Mouse (Mus musculus) adipocyte (in vitro differentiated cells): ENCODE results near the gene R3hdm2.

ENCODE experiments used
- DNase-seq: peaks from one replicate; pipeline ENCODE4 v3.0.0-alpha.2; 2016; ENCODE audit warnings: low spot score

R3hdm2 gene

GRCm38 (mm10) chr10:127546505-127546904 is 166.4 kb downstream of the R3hdm2 start:
- DNase-seq: no peak

DNA sequence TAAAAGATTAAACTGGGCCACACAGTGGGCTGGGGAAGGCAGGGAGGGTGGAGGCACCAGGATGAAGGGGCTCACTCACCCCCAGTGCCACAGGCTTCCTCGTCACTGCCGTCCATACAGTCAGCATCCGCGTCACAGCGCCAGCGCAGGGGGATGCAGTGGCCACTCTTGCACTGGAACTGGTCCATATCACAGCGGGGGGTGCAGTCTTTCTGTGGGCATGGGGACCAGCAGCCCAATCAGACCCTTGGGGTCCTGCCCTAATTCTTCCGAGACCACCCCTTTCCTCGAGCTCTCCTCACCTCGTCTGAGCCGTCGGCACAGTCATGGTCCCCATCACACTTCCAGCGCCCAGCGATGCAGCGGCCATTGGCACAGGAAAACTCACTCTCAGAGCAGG is 168.1 kb downstream of the R3hdm2 start:
- DNase-seq: no peak
